Mouse (Mus musculus) erythroblast, embryonic 14.5 days (primary cell): ENCODE measurements around the gene Ehd3.

Experiments used
- GATA1 ChIP-seq: IDR thresholded peaks from 2 replicates; pipeline ENCODE4 v1.6.1; 2012; ENCODE audit warnings: low read length, inconsistent platforms, mixed read lengths
- TAL1 ChIP-seq: IDR thresholded peaks from 3 replicates; pipeline ENCODE4 v1.6.1; 2012; ENCODE audit warnings: low read length, inconsistent platforms, mixed read lengths

DNA sequence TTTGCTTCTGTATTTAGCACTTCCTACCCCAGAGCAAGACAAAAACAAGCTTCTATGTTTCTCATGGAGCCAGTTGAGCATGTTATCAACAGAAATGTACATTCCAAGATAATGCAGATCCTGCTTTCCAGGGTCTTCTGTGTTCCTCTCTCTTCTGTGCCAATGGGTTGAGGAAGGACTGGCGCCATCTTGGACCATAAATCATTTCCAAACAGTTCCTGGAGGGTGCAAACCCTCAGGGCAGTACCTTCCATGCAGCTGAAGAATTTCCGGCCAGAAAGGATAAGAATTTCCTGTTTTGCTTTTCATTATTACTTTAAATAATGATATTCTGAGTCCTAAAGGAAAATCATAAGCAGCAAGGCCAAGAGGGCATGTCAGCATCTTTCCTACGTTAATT is 41.7 kb downstream of the Ehd3 start:
- TF ChIP-seq TAL1, result no peak
- no peak for TF ChIP-seq GATA1
